Mouse (Mus musculus) small intestine, adult 2 months (tissue): ENCODE measurements around the gene Slc22a6.

Experiments used
- CTCF ChIP-seq: fragments of 200-500 bp; IDR thresholded peaks from 2 replicates; pipeline ENCODE4 v1.5.1; 2012; ENCODE audit warnings: low read depth, mild to moderate bottlenecking, control low read depth, inconsistent platforms, low read length, moderate library complexity, mixed read lengths; ENCODE audit not compliant: insufficient replicate concordance, insufficient read length; ENCODE audit errors: extremely low read depth
- POLR2A ChIP-seq: fragments of 200-500 bp; IDR thresholded peaks from 2 replicates; pipeline ENCODE4 v1.6.1; 2012; ENCODE audit warnings: low read depth, mild to moderate bottlenecking, control low read depth, inconsistent platforms, low read length, moderate library complexity

DNA sequence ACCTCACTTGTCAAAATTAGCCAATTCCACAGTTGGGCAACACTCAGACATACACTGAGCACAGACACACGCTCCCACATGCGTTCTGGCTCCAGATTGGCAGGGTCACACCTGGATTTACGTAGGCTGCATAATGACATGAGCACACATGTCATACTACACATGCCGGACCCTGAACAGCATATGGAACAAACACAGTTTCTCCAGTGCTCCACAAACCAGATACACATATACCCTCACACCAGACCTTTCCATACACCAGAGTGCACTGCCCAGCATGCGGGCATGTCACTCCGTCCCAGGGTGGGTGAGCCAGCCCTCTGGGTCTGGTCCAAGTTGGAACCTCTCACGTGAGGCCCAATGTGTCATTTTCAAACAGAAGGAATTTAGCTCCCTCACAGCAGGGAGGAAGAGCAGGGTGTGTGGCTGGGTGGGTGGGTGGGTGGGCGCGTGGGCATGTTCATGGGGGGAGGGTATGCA, 45.6 kb downstream of the Slc22a6 start, which contains the start of gene Chrm1:
- TF ChIP-seq CTCF (no peak), POLR2A (no peak)
